Mouse (Mus musculus) MEL (cell line): ENCODE results near the gene Bmper.

Experiments used
- CTCF ChIP-seq, 3 experiments: IDR thresholded peaks in 2 of 3; conservative IDR thresholded peaks in 1 of 3; 2 replicates each; pipeline ENCODE4 v1.5.1; 2011 to 2012; ENCODE audit warnings: low read length in 3 of 3, low read depth in 2 of 3, mild to moderate bottlenecking in 2 of 3, improper control_type of control experiment in 1 of 3, inconsistent platforms in 1 of 3, mixed read lengths in 1 of 3, moderate library complexity in 1 of 3; ENCODE audit not compliant: control insufficient read depth in 1 of 3, insufficient read depth in 1 of 3, poor library complexity in 1 of 3, severe bottlenecking in 1 of 3
- GABPA ChIP-seq: IDR thresholded peaks from 2 replicates; pipeline ENCODE4 v1.6.1; 2012; ENCODE audit warnings: low read depth, mild to moderate bottlenecking, inconsistent platforms, low read length, improper control_type of control experiment, moderate library complexity
- MYB ChIP-seq: IDR thresholded peaks from 2 replicates; pipeline ENCODE4 v1.6.1; 2011; ENCODE audit warnings: mild to moderate bottlenecking, low read depth, low read length, improper control_type of control experiment
- MYC ChIP-seq: IDR thresholded peaks from 2 replicates; pipeline ENCODE4 v1.6.1; 2011; ENCODE audit warnings: low read depth, mild to moderate bottlenecking, low read length, improper control_type of control experiment, moderate library complexity
- POLR2AphosphoS5 ChIP-seq: IDR thresholded peaks from 2 replicates; pipeline ENCODE4 v1.6.1; 2012; ENCODE audit warnings: low read depth, borderline replicate concordance, mild to moderate bottlenecking, inconsistent platforms, low read length, moderate library complexity, mixed read lengths
- SMC3 ChIP-seq: IDR thresholded peaks from 2 replicates; pipeline ENCODE4 v1.6.1; 2011; ENCODE audit warnings: low read depth, low read length, improper control_type of control experiment
- TAL1 ChIP-seq: IDR thresholded peaks from 2 replicates; pipeline ENCODE4 v1.6.1; 2012; ENCODE audit warnings: mild to moderate bottlenecking, inconsistent platforms, low read length, moderate library complexity, mixed read lengths
- TCF12 ChIP-seq: IDR thresholded peaks from 2 replicates; pipeline ENCODE4 v1.6.1; 2014; ENCODE audit warnings: low read depth, mild to moderate bottlenecking, inconsistent platforms, low read length, improper control_type of control experiment, moderate library complexity

- TF ChIP-seq CTCF (IDR thresholded peaks at IDR 0.05 in 2 of 3, conservative IDR thresholded peaks at IDR 0.05 in 1 of 3; ENCODE audit: control insufficient read depth in 1 of 3, insufficient read depth in 1 of 3, low read depth in 2 of 3, low read length in 3 of 3, poor library complexity in 1 of 3, severe bottlenecking in 1 of 3) (no peak), MYC (no peak), MYB (no peak), TCF12 (no peak), TAL1 (no peak), SMC3 (no peak), GABPA (no peak), POLR2AphosphoS5 (no peak)
Observed at GRCm38 (mm10) chr9:23221976-23222375, 900 bp upstream of the Bmper start.
